Mouse (Mus musculus) C2C12 (cell line): ENCODE measurements around the gene Asb15. TPM values are rescaled to one million over a fixed set of nuclear protein-coding genes. Genes with fewer than 3 reads are reported as not detected.

Experiments
- H3K27me3 ChIP-seq: one replicate; pipeline ENCODE4 v1.6.1; 2011; ENCODE audit not compliant: control insufficient read depth, insufficient read depth, insufficient read length
- H3K36me3 ChIP-seq: one replicate; pipeline ENCODE4 v1.6.1; 2011; ENCODE audit not compliant: control insufficient read depth, insufficient read depth
- H3K4me3 ChIP-seq: one replicate; pipeline ENCODE4 v1.5.1; 2011; ENCODE audit warnings: mild to moderate bottlenecking, control low read depth; ENCODE audit not compliant: poor library complexity, insufficient read depth, severe bottlenecking
- H3K79me2 ChIP-seq: one replicate; pipeline ENCODE4 v1.6.1; 2011; ENCODE audit not compliant: control insufficient read depth, insufficient read depth
- H3K79me3 ChIP-seq: one replicate; pipeline ENCODE4 v1.6.1; 2011; ENCODE audit warnings: low read depth, control low read depth
- H3ac ChIP-seq: one replicate; pipeline ENCODE3; 2011; ENCODE audit warnings: low read depth; ENCODE audit not compliant: control insufficient read depth, insufficient read length
- CEBPB ChIP-seq: IDR thresholded peaks from one replicate; pipeline ENCODE4 v1.6.1; 2011; ENCODE audit warnings: low read depth, mild to moderate bottlenecking, control low read depth, moderate library complexity
- CTCF ChIP-seq: IDR thresholded peaks from one replicate; pipeline ENCODE4 v1.5.1; 2011; ENCODE audit not compliant: control insufficient read depth, insufficient read depth, insufficient read length
- FOSL1 ChIP-seq: IDR thresholded peaks from one replicate; pipeline ENCODE4 v1.8.0; 2011; ENCODE audit warnings: mild to moderate bottlenecking, low read length; ENCODE audit not compliant: poor library complexity, insufficient read depth, severe bottlenecking
- MAX ChIP-seq: IDR thresholded peaks from one replicate; pipeline ENCODE4 v1.6.1; 2011; ENCODE audit warnings: mild to moderate bottlenecking, control low read depth
- MYOD1 ChIP-seq: IDR thresholded peaks from one replicate; pipeline ENCODE4 v1.6.1; 2011; ENCODE audit warnings: low read depth; ENCODE audit not compliant: control insufficient read depth, insufficient read length
- MYOG ChIP-seq: IDR thresholded peaks from one replicate; pipeline ENCODE4 v1.6.1; 2011; ENCODE audit not compliant: control insufficient read depth, insufficient read length; ENCODE audit errors: extremely low read depth
- USF1 ChIP-seq: IDR thresholded peaks from one replicate; pipeline ENCODE4 v1.6.1; 2011; ENCODE audit warnings: low read depth, mild to moderate bottlenecking, control low read depth, moderate library complexity
- polyA plus RNA-seq: library from polyadenylated mRNA; unstranded; fragments of >200 nt; fragmentation: generic; extraction: Trizol; gene quantifications from one replicate; pipeline ENCODE4 v1.2.1, GENCODE M21; 2012; ENCODE audit warnings: missing spikeins

Gene Asb15
- polyA plus RNA-seq, 1 experiment = not detected

DNA sequence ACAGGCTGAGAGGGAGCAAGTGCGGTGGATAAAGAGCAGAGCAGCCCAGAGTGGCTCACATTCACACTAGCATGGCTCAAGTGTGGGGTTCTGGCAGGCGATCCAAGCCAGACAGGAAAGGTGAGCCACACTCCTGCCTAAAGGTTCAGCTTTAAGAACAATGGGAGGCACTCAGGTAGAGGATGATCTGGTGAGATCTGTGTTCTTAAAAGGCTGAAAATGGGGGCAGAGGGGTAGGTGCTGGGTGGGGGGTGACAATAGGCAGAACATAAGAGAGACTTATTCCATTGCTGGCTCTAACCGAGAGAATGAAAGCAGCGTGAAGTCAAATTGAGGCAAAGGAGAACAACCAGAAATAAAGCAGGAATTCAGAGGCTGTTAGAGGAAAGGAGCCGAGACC is 62.3 kb downstream of the Asb15 start:
- no peaks in the 10 kb centered on the region for H3K79me2 ChIP-seq
- no peak overlapping the region for H3ac ChIP-seq
- no peaks in the 10 kb centered on the region for H3K36me3 ChIP-seq
- no peak overlapping the region for H3K4me3 ChIP-seq
- TF ChIP-seq CEBPB (no peak), MYOG (no peak), FOSL1 (no peak), MAX (no peak), MYOD1 (no peak), USF1 (no peak), CTCF (no peak)
- no peaks in the 10 kb centered on the region for H3K79me3 ChIP-seq
- no peaks in the 10 kb centered on the region for H3K27me3 ChIP-seq

DNA sequence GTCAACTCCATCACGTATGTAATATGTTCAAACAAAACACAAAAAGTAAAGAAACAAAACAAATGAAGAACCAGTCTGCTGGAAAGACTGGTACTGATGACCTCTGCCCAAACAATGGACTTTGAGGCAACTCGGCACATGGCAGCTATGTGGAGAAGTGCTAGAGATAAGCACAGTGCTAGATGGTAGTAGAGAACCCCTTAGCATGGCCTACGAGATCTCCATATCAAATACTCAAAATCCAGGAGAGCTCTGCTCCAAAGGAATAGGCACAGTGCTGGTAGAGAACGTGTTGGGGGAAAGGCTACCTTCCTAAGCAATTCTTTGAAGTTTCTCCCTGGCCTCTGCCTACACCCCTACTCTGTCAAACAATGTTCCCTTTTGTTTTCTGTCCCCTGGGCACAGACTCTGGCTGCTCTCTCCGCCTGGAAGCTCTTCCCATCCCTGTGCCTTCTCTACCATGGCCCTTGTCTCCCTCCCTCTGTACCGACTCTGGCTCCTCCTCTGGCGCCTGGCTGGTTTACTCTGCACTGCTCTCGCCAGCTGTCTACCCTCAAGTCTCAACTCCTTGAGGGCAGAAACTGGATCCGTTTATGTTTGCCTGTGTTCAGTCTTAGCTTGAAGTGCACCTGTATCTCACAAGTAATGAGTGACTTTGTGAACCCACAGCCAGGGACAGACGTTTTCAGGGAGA is 63.7 kb downstream of the Asb15 start:
- Histone ChIP-seq H3K27me3 (no peaks in the 10 kb centered on the region), H3K79me3 (no peaks in the 10 kb centered on the region), H3K36me3 (no peaks in the 10 kb centered on the region), H3K4me3 (no peak overlapping the region), H3ac (no peak overlapping the region), H3K79me2 (no peaks in the 10 kb centered on the region)
- TF ChIP-seq FOSL1 = no peak
- TF ChIP-seq MAX = no peak
- TF ChIP-seq CTCF = no peak
- TF ChIP-seq MYOD1 = no peak
- no peak for TF ChIP-seq USF1
- no peak for TF ChIP-seq MYOG
- no peak for TF ChIP-seq CEBPB

DNA sequence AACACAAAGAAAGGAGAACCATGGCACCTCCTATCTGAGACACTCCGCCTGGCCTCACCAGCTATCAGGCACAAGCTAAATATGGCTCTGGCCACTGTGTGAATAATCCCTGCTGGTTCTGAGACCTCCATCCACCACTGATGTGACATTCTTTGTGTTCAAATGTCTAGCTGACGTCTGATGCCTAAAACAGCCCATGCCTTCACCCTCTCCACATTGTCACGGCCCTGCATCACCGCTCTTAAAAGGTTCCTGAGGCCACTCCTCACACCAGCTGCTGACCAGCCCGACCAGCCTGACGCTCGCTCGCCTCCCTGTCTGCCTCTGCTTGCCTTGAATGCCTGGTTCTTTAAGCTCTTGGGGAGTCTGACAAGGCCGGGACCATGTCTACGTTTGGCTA is 69.6 kb downstream of the Asb15 start, which contains the start of gene Lmod2:
Gene Lmod2, plus strand, starts transcription at position 263 of the 400 bp plus-strand sequence.
- no peak within 1 kb of the TSS for H3K4me3 ChIP-seq
- no peaks in the 10 kb centered on the region for H3K36me3 ChIP-seq
- TF ChIP-seq FOSL1 = no peak
- TF ChIP-seq MYOG = no peak
- TF ChIP-seq MAX = no peak
- TF ChIP-seq USF1 = no peak
- no peak for TF ChIP-seq CTCF
- TF ChIP-seq CEBPB = no peak
- no peak within 1 kb of the TSS for H3ac ChIP-seq
- no peaks in the 10 kb centered on the region for H3K79me2 ChIP-seq
- H3K79me3 ChIP-seq = no peaks in the 10 kb centered on the region
- H3K27me3 ChIP-seq = no peaks in the 10 kb centered on the region

DNA sequence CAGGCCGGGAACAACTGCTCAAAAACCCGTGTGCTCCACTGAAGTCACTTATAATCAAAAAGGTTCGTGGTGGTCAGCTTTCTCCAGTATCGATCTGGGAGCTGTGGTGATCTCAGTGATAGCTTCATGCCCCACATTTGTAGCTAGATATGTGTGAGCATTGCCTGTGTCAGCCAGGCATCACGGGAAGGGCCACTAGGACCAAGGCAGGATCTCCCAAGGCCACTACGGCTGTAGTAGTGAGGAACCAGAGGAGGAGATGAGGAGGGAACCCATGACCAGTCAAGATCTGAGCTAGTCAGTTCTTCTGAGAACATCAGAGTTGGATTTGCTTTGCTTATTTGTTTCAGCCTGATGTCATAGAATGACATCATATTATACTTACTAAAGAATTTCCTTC is 71.2 kb downstream of the Asb15 start:
- Histone ChIP-seq H3K79me2 (no peaks in the 10 kb centered on the region), H3K79me3 (no peaks in the 10 kb centered on the region), H3K4me3 (no peak overlapping the region), H3ac (no peak overlapping the region), H3K36me3 (no peaks in the 10 kb centered on the region), H3K27me3 (no peaks in the 10 kb centered on the region)
- TF ChIP-seq CEBPB (no peak), MYOG (no peak), MYOD1 (no peak), FOSL1 (no peak), USF1 (no peak), MAX (no peak), CTCF (no peak)

DNA sequence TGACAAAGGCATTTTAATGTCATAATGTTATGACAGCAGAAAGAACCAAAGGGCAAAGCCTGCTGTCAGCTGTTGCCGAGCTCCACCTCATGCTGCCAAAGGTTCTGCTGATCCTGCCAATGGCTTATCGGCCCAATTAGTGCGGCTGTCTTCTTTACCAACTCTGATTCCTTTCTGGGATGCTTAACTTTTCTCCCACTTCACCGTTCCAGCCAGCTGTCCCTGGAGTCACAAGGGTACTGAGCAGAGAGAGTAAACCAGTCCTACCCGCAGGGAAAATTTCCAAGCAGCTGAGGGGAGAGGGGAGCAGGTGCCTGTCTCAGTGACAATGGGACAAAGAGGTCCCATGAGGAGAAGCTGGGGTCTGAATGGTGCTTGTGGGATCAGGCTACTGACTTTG is 71.7 kb downstream of the Asb15 start:
- Histone ChIP-seq H3K27me3 (no peaks in the 10 kb centered on the region), H3K79me2 (no peaks in the 10 kb centered on the region), H3ac (no peak overlapping the region), H3K4me3 (no peak overlapping the region), H3K79me3 (no peaks in the 10 kb centered on the region), H3K36me3 (no peaks in the 10 kb centered on the region)
- TF ChIP-seq MYOG = no peak
- no peak for TF ChIP-seq CTCF
- no peak for TF ChIP-seq MYOD1
- no peak for TF ChIP-seq FOSL1
- no peak for TF ChIP-seq MAX

DNA sequence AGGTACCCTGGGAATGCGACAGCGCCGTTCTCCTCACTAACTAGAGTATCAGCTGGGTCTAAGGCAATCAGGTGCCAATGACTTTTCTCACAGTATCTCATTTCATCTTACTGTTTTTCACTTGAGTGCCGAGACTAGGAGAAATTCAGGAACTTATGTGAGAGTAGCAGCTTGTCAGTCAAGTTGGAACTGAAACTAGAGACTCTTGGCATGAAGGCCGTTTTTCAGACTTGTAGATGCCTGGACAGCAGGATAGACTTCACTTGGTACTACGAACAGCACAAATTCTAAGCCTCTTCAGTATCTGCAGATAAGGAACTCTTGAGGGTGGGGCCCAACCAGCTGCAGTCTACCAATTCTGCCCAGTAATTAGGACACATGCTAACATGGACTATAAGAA is 72.2 kb downstream of the Asb15 start:
- Histone ChIP-seq H3ac (no peak overlapping the region), H3K27me3 (no peaks in the 10 kb centered on the region), H3K79me2 (no peaks in the 10 kb centered on the region), H3K36me3 (no peaks in the 10 kb centered on the region), H3K79me3 (no peaks in the 10 kb centered on the region), H3K4me3 (no peak overlapping the region)
- TF ChIP-seq MYOD1 = no peak
- TF ChIP-seq CTCF = no peak
- TF ChIP-seq MAX = no peak
- no peak for TF ChIP-seq USF1
- no peak for TF ChIP-seq MYOG
- no peak for TF ChIP-seq FOSL1
- TF ChIP-seq CEBPB = no peak
